Mouse (Mus musculus) thymus, adult 2 months (tissue): ENCODE measurements around the gene Csnk1g2.
A peak's percentile ranks its signal among the peaks of the same experiment; 100 is the strongest.

ENCODE experiments used
- CTCF ChIP-seq: fragments of 200-500 bp; IDR thresholded peaks from 2 replicates; pipeline ENCODE4 v1.5.1; 2012; ENCODE audit warnings: mild to moderate bottlenecking, control low read depth, low read length, moderate library complexity, borderline replicate concordance; ENCODE audit not compliant: control insufficient read depth, poor library complexity, insufficient read depth; ENCODE audit errors: extremely low read depth
- POLR2A ChIP-seq: fragments of 200-500 bp; IDR thresholded peaks from 2 replicates; pipeline ENCODE4 v1.6.1; 2012; ENCODE audit warnings: mild to moderate bottlenecking, low read length, control low read depth, moderate library complexity; ENCODE audit not compliant: control insufficient read depth, poor library complexity, insufficient read depth; ENCODE audit errors: extremely low read depth

GRCm38 (mm10) chr10:80611024-80611423 is 11.6 kb upstream of the Csnk1g2 start:
- TF ChIP-seq CTCF = peak; percentile 89; the same call in 1 of the 2 replicates
- TF ChIP-seq POLR2A = 0 out of 2 replicates have a peak, but pooled peaks have one; percentile 17
